Mouse (Mus musculus) CD4-positive naive resting alpha-beta T cell, adult 57 days (primary cell): Measurements from ENCODE around the gene Ttll2. TPM values are rescaled to one million over a fixed set of nuclear protein-coding genes. Genes with fewer than 3 reads are reported as not detected.

Source experiments
- total RNA-seq: library from RNA; stranded (reverse); gene quantifications from one replicate; pipeline ENCODE4 v1.2.4, GENCODE M21; 2023

Ttll2 gene
- not detected for total RNA-seq

DNA sequence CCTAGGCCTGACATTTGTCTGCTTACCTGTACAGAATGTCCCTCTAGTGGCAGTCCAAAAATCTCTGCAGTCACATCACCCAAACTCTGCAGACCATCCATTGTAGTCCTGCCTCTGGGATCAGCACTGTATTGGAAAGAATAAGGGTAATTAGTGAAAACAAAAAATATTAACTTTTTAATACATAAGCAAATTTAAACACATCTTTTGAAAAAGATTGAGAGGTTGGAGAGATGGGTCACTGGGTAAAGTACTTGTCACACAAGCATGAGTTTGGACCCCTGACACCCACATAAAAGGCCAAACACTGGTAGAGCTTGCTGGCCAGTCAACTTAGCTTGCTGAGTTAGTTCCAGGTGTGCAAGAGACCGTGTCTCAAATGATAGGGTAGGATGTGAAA, at the start of gene Ttll2:
Ttll2 (minus strand) TSS at position 101 of the 400 bp plus-strand sequence.

DNA sequence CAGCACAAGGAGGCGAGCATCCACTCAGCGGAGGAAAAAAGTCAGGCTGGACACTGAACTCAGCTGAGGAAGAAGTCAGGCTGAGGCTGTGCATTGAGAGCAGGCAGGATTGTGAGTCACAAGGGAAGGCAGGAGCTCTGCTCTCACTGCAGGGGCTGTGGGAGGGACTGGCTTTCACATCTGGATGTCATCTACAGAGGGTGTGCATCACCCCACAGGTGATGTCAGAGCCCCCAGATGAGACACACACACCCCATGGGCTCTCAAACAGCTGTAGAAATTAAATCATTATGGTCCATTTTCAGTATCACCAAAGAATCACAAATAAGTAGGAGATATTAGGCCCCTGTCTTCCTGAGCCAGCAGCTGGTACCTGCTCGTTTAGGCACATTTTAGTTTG, 32.9 kb upstream of the Ttll2 start, which contains the start of gene Unc93a2:
Unc93a2 (minus strand) TSS at position 101 of the 400 bp plus-strand sequence.

DNA sequence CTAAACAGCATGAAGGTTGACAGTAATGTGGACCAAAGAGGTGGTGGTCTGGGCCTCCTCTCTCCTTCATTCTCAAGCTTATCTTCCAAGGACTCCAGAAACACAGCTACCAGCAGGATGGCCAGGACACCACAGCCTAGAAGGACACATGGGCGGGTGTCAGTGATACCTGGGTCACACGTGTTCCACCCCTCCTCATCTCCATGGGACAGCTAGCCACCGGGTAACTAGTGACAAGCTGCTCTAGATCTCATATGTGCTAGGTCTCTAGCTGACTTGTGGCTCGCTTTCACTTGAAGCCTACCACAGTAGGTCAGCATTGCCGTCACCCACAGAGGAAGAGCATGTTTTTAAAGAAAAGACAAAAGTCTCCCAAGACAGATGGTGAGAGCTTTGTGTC, 19.4 kb upstream of the Ttll2 start, which contains the start of gene Gm49630:
Gm49630 (minus strand) TSS at position 101 of the 400 bp plus-strand sequence.

DNA sequence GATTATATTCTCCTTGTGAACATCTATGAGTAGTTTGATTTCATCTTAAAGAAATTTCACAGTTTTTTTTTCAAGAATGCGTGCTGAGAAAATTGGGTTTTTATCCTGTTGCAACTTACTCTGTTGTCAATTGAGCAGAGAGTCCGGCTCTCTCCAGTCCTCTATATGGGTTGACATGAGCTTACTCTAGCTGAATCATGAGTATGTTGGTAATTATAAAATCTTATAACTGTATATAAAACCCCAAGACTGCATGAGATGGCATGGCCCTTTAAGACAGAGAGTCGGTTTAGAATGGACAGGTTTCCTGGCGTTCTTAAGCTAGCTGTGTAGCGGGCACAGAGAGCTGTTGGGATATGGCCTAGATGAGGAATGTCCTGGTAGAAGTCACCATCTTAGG, 28.1 kb downstream of the Ttll2 start, which contains the start of gene Tcp10a:
Tcp10a (plus strand) TSS at position 301 of the 400 bp plus-strand sequence.

Other genes starting within 250 kb of the Ttll2 start
- 12.1 TPM for gene Rps6ka2, start 182.6 kb downstream of the Ttll2 start, total RNA-seq
- gene Tcp10a, start 28.1 kb downstream of the Ttll2 start, total RNA-seq = not detected
- gene Gm49630, start 19.3 kb upstream of the Ttll2 start, total RNA-seq = not detected
- gene Unc93a2, start 32.8 kb upstream of the Ttll2 start, total RNA-seq = not detected